ENCODE assay signal across 8 mouse cellular contexts in genomic region chr1:133382008-133382407, GRCm38 (mm10). TPM values are rescaled to one million over a fixed set of nuclear protein-coding genes. Genes with fewer than 3 reads are reported as not detected.
DNase-seq lines count a peak whose midpoint lies in the region; ATAC-seq and TF ChIP-seq lines count a peak whose summit lies in the region.

No protein-coding gene starts in this region.

- H3K4me1 ChIP-seq in spleen, adult 2 months (ENCODE audit: control insufficient read depth, insufficient read depth, insufficient read length) = peaks cover 7% of the 10 kb centered on the region; the same call in 1 of the 2 replicates
- H3K4me1 ChIP-seq in bone marrow, adult 2 months (ENCODE audit: control insufficient read depth, insufficient read depth, low read length) = no peaks in the 10 kb centered on the region
- 0 out of 2 replicates have a peak, but pooled peaks cover 12% of the 10 kb centered on the region for H3K4me1 ChIP-seq in midbrain, embryonic 14.5 days (ENCODE audit: control insufficient read depth, insufficient read depth, low read length)

- 12% methylated on average over 9 of the region's 9 CpGs for WGBS in spleen, adult 2 months
- WGBS in bone marrow, adult 2 months = 11% methylated on average over 9 of the region's 9 CpGs
- 5% methylated on average over 9 of the region's 9 CpGs for WGBS in midbrain, embryonic 14.5 days

- no peak overlapping the region for H3K4me3 ChIP-seq in spleen, adult 2 months (ENCODE audit: extremely low read depth, insufficient read depth, insufficient read length)
- H3K4me3 ChIP-seq in bone marrow, adult 2 months (replicated peaks; ENCODE audit: control insufficient read depth, low read depth, low read length) = no peak overlapping the region
- no peak overlapping the region for H3K4me3 ChIP-seq in midbrain, embryonic 14.5 days (replicated peaks; ENCODE audit: low read depth, low read length)

- TF ChIP-seq CTCF in spleen, adult 2 months (IDR thresholded peaks at IDR 0.05; ENCODE audit: extremely low read depth, insufficient read depth, insufficient read length, insufficient replicate concordance) = peak; percentile 95
- peak; percentile 97 for TF ChIP-seq CTCF in bone marrow, adult 2 months (IDR thresholded peaks at IDR 0.05; ENCODE audit: control insufficient read depth, insufficient read depth, low read length)

- H3K4me2 ChIP-seq in midbrain, embryonic 14.5 days (ENCODE audit: low read length) = no peak overlapping the region

- intact Hi-C loops in gastrocnemius, postnatal 14 days (cut with DNase I; ENCODE audit: low total_unique reads) = loop anchor here (5.0 to 10.0 kb wide), 2 partner anchors 113 to 230 kb away; partner anchors contain the start of gene Snrpe

- H3K27ac ChIP-seq in spleen, adult 2 months (ENCODE audit: insufficient read depth, low read length) = no peak overlapping the region
- H3K27ac ChIP-seq in bone marrow, adult 2 months (ENCODE audit: control insufficient read depth, insufficient read depth, low read depth, low read length, poor library complexity) = no peak overlapping the region
- H3K27ac ChIP-seq in midbrain, embryonic 14.5 days (replicated peaks; ENCODE audit: low read depth, low read length) = peak overlapping the region; percentile 65; the same call in 1 of the 2 replicates

- peak overlapping the region; percentile 29; the same call in 1 of the 2 replicates for H3K9ac ChIP-seq in midbrain, embryonic 14.5 days (replicated peaks; ENCODE audit: low read length)

- peak in 1 of 2 experiments; percentile 27 for DNase-seq in spleen, adult 2 months (ENCODE audit: low read depth in 1 of 2, low spot score in 2 of 2)
- DNase-seq in spleen, adult 12 weeks (ENCODE audit: low spot score) = no peak
- DNase-seq in gastrocnemius, postnatal 14 days = peak; percentile 63
- peak; percentile 90 for DNase-seq in kidney, postnatal 10 days
- peak; percentile 94 for DNase-seq in midbrain, embryonic 14.5 days
- no peak for DNase-seq in layer of hippocampus, adult 9-10 months (ENCODE audit: low spot score)
- no peak for DNase-seq in frontal cortex, postnatal 10 days (ENCODE audit: low spot score in 2 of 2)

- 0 out of 2 replicates have a peak, but pooled peaks have one; percentile 21 for ATAC-seq in midbrain, embryonic 14.5 days (ENCODE audit: low FRiP score, low TSS enrichment)

- H3K27me3 ChIP-seq in spleen, adult 2 months (ENCODE audit: control insufficient read depth, insufficient read depth, low read length) = no peaks in the 10 kb centered on the region
- H3K27me3 ChIP-seq in midbrain, embryonic 14.5 days (ENCODE audit: control insufficient read depth, insufficient read depth, low read length) = no peaks in the 10 kb centered on the region

- TF ChIP-seq POLR2A in spleen, adult 2 months (IDR thresholded peaks at IDR 0.05; ENCODE audit: low read depth, low read length) = no peak
- no peak; the same call in 1 of the 2 replicates for TF ChIP-seq POLR2A in bone marrow, adult 2 months (IDR thresholded peaks at IDR 0.05; ENCODE audit: borderline replicate concordance, control insufficient read depth, low read depth, low read length)

- H3K9me3 ChIP-seq in midbrain, embryonic 14.5 days (ENCODE audit: control insufficient read depth, low read length) = no peaks in the 10 kb centered on the region

- no peaks in the 10 kb centered on the region for H3K36me3 ChIP-seq in spleen, adult 2 months (ENCODE audit: control insufficient read depth, insufficient read depth, low read length)
- H3K36me3 ChIP-seq in midbrain, embryonic 14.5 days (ENCODE audit: control insufficient read depth, insufficient read depth, low read length) = peaks cover 14% of the 10 kb centered on the region

RNA-seq across cellular contexts. Expression of gene Etnk2, which starts 18.6 kb away (rescaled TPM):
- polyA plus RNA-seq in spleen, adult 2 months (2012; rRNA removed) = 0.20 and 0.22 TPM in 2 replicates
- 1.3 TPM in 1 of 2 replicates, not detected in the other for polyA plus RNA-seq in bone marrow, adult 2 months (2011; ENCODE audit: insufficient read depth, insufficient read length, low replicate concordance, missing spikeins)
- total RNA-seq in gastrocnemius, postnatal 14 days (2021) = under 1 TPM; 0.13 to 0.23 TPM
- 11.2 and 15.6 TPM in 2 replicates for polyA plus RNA-seq in midbrain, embryonic 14.5 days (2014; fragmentation: Nextera tagmentation; extraction: Ambion mirVana)

RNA-seq across cellular contexts. Expression of gene Ren1, which starts 31.7 kb away (rescaled TPM):
- 0.66 TPM in 1 of 2 replicates, not detected in the other for polyA plus RNA-seq in spleen, adult 2 months (2012; rRNA removed)
- not detected in 2 replicates for polyA plus RNA-seq in bone marrow, adult 2 months (2011; ENCODE audit: insufficient read depth, insufficient read length, low replicate concordance, missing spikeins)
- total RNA-seq in gastrocnemius, postnatal 14 days (2021) = not detected
- polyA plus RNA-seq in midbrain, embryonic 14.5 days (2014; fragmentation: Nextera tagmentation; extraction: Ambion mirVana) = not detected in 2 replicates

RNA-seq across cellular contexts. Expression of gene Sox13, which starts 42.2 kb away (rescaled TPM):
- 12.4 and 13.6 TPM in 2 replicates for polyA plus RNA-seq in spleen, adult 2 months (2012; rRNA removed)
- 1.1 and 3.1 TPM in 2 replicates for polyA plus RNA-seq in bone marrow, adult 2 months (2011; ENCODE audit: insufficient read depth, insufficient read length, low replicate concordance, missing spikeins)
- total RNA-seq in gastrocnemius, postnatal 14 days (2021) = 10 to 100 TPM in 1 of 2 experiments, 1 to 10 TPM in 1; 9.7 to 10.9 TPM
- 5.9 and 9.7 TPM in 2 replicates for polyA plus RNA-seq in midbrain, embryonic 14.5 days (2014; fragmentation: Nextera tagmentation; extraction: Ambion mirVana)

Comparison
In these comparisons a context has a peak if more than half of its experiments do, and no peak if none do; other contexts are left out.
1. DNase-seq: peak in gastrocnemius, postnatal 14 days (single experiment), kidney, postnatal 10 days (single experiment) and midbrain, embryonic 14.5 days (single experiment); none in spleen, adult 12 weeks (single experiment), layer of hippocampus, adult 9-10 months (single experiment) and frontal cortex, postnatal 10 days (0 of 2).